Comparison of ENCODE assay signal across 7 mouse cellular contexts in genomic region chr17:75465635-75465997, GRCm38 (mm10). TPM values are rescaled to one million over a fixed set of nuclear protein-coding genes. Genes with fewer than 3 reads are reported as not detected.
A peak's percentile ranks its signal among the peaks of the same experiment; 100 is the strongest.
DNase-seq lines count a peak whose midpoint lies in the region; ATAC-seq and TF ChIP-seq lines count a peak whose summit lies in the region.

No protein-coding gene starts in this region.

- no peak overlapping the region for H3K9ac ChIP-seq in lung, embryonic 16.5 days (ENCODE audit: low read length)
- H3K9ac ChIP-seq in forebrain, embryonic 11.5 days (ENCODE audit: low read length) = no peak overlapping the region
- H3K9ac ChIP-seq in intestine, postnatal 0 days (ENCODE audit: low read depth, low read length) = no peak overlapping the region

- peak overlapping the region; percentile 37 for H3K4me3 ChIP-seq in lung, embryonic 16.5 days (ENCODE audit: low read length)
- H3K4me3 ChIP-seq in forebrain, embryonic 11.5 days (ENCODE audit: low read depth, low read length) = no peak overlapping the region
- 0 out of 2 replicates have a peak overlapping the region, but pooled peaks have one; percentile 1 for H3K4me3 ChIP-seq in intestine, postnatal 0 days (ENCODE audit: low read depth, low read length)
- H3K4me3 ChIP-seq in small intestine, adult 2 months (ENCODE audit: low read depth, low read length) = peak overlapping the region; percentile 46

- no peak for TF ChIP-seq CTCF in intestine, postnatal 0 days (IDR thresholded peaks at IDR 0.05; ENCODE audit: low read depth)
- TF ChIP-seq CTCF in small intestine, adult 2 months (IDR thresholded peaks at IDR 0.05; ENCODE audit: extremely low read depth, insufficient read length, insufficient replicate concordance, low read depth, low read length) = no peak

- ATAC-seq in lung, embryonic 16.5 days (ENCODE audit: low read depth) = no peak
- no peak for ATAC-seq in forebrain, embryonic 11.5 days (replicated peaks; ENCODE audit: low FRiP score)
- ATAC-seq in intestine, postnatal 0 days = no peak

- no peak for DNase-seq in lung, postnatal 4 days
- no peak for DNase-seq in forebrain, embryonic 11.5 days (ENCODE audit: low spot score)
- DNase-seq in cerebellum, postnatal 4 days (ENCODE audit: low spot score in 2 of 2) = no peak
- no peak for DNase-seq in thymus, postnatal 14 days

- no peak for TF ChIP-seq POLR2A in small intestine, adult 2 months (IDR thresholded peaks at IDR 0.05; ENCODE audit: low read depth, low read length)

- WGBS in lung, embryonic 16.5 days = 3% methylated on average over 14 of the region's 14 CpGs
- WGBS in forebrain, embryonic 11.5 days = 69% methylated on average over 14 of the region's 14 CpGs
- WGBS in intestine, postnatal 0 days = 12% methylated on average over 14 of the region's 14 CpGs
- 14% methylated on average over 14 of the region's 14 CpGs for WGBS in small intestine, adult 2 months

- no peaks in the 10 kb centered on the region for H3K27me3 ChIP-seq in lung, embryonic 16.5 days (ENCODE audit: control insufficient read depth, insufficient read depth, low read depth, low read length)
- no peaks in the 10 kb centered on the region for H3K27me3 ChIP-seq in forebrain, embryonic 11.5 days (ENCODE audit: control insufficient read depth, insufficient read depth, low read length)
- no peaks in the 10 kb centered on the region for H3K27me3 ChIP-seq in intestine, postnatal 0 days (replicated peaks; ENCODE audit: control insufficient read depth, insufficient read depth, low read length)
- no peaks in the 10 kb centered on the region for H3K27me3 ChIP-seq in small intestine, adult 2 months (ENCODE audit: control insufficient read depth, insufficient read depth, low read length)

- no peak overlapping the region; the same call in 1 of the 2 replicates for H3K27ac ChIP-seq in lung, embryonic 16.5 days (ENCODE audit: low read length)
- H3K27ac ChIP-seq in forebrain, embryonic 11.5 days (ENCODE audit: low read depth, low read length) = no peak overlapping the region
- H3K27ac ChIP-seq in intestine, postnatal 0 days (ENCODE audit: low read depth, low read length) = no peak overlapping the region
- peak overlapping the region; percentile 66; the same call in 1 of the 2 replicates for H3K27ac ChIP-seq in small intestine, adult 2 months (ENCODE audit: insufficient read depth, low read depth, low read length)

- H3K9me3 ChIP-seq in lung, embryonic 16.5 days (ENCODE audit: control insufficient read depth, low read length) = no peaks in the 10 kb centered on the region
- no peaks in the 10 kb centered on the region for H3K9me3 ChIP-seq in forebrain, embryonic 11.5 days (ENCODE audit: control insufficient read depth, low read length)
- no peaks in the 10 kb centered on the region for H3K9me3 ChIP-seq in intestine, postnatal 0 days (ENCODE audit: control insufficient read depth)

- H3K36me3 ChIP-seq in lung, embryonic 16.5 days (ENCODE audit: control insufficient read depth, insufficient read depth, low read length) = no peaks in the 10 kb centered on the region
- no peaks in the 10 kb centered on the region for H3K36me3 ChIP-seq in forebrain, embryonic 11.5 days (ENCODE audit: control insufficient read depth, insufficient read depth, low read length)
- H3K36me3 ChIP-seq in intestine, postnatal 0 days (ENCODE audit: control insufficient read depth, insufficient read depth) = no peaks in the 10 kb centered on the region
- H3K36me3 ChIP-seq in small intestine, adult 2 months (ENCODE audit: control insufficient read depth, insufficient read depth, low read length) = no peaks in the 10 kb centered on the region

- peak overlapping the region; percentile 59 for H3K4me2 ChIP-seq in lung, embryonic 16.5 days (ENCODE audit: low read depth, low read length)
- peak overlapping the region; percentile 26; the same call in 1 of the 2 replicates for H3K4me2 ChIP-seq in forebrain, embryonic 11.5 days (ENCODE audit: low read depth, low read length, severe bottlenecking)
- H3K4me2 ChIP-seq in intestine, postnatal 0 days (replicated peaks; ENCODE audit: low read depth) = peak overlapping the region; percentile 42

- peaks cover 13% of the 10 kb centered on the region for H3K4me1 ChIP-seq in lung, embryonic 16.5 days (replicated peaks; ENCODE audit: control insufficient read depth, insufficient read depth, low read length)
- H3K4me1 ChIP-seq in forebrain, embryonic 11.5 days (replicated peaks; ENCODE audit: control insufficient read depth, insufficient read depth, low read length) = no peaks in the 10 kb centered on the region
- no peaks in the 10 kb centered on the region for H3K4me1 ChIP-seq in intestine, postnatal 0 days (replicated peaks; ENCODE audit: control insufficient read depth, insufficient read depth, low read length)
- peaks cover 6% of the 10 kb centered on the region for H3K4me1 ChIP-seq in small intestine, adult 2 months (ENCODE audit: control insufficient read depth, insufficient read depth, insufficient read length, low read length)

RNA-seq across cellular contexts. Expression of gene Rasgrp3, which starts 29.9 kb away (rescaled TPM):
- polyA plus RNA-seq in lung, embryonic 16.5 days (2015; fragmentation: Nextera tagmentation; extraction: Ambion mirVana) = 31.4 and 34.3 TPM in 2 replicates
- 4.5 and 9.6 TPM in 2 replicates for polyA plus RNA-seq in forebrain, embryonic 11.5 days (2014; fragmentation: Nextera tagmentation; extraction: Ambion mirVana)
- polyA plus RNA-seq in intestine, postnatal 0 days (2015; fragmentation: Nextera tagmentation; extraction: Ambion mirVana) = 5.1 and 7.4 TPM in 2 replicates
- polyA plus RNA-seq in small intestine, adult 2 months (2012; rRNA removed) = 0.61 and 0.66 TPM in 2 replicates
